Mouse (Mus musculus): ENCODE data around the gene Zmiz1.
A peak's percentile ranks its signal among the peaks of the same experiment; 100 is the strongest.

Gene Zmiz1

GRCm38 (mm10) chr14:25474017-25474416, 15.0 kb downstream of the Zmiz1 start:
- DNase-seq (ENCODE audit: low spot score): no peak

DNA sequence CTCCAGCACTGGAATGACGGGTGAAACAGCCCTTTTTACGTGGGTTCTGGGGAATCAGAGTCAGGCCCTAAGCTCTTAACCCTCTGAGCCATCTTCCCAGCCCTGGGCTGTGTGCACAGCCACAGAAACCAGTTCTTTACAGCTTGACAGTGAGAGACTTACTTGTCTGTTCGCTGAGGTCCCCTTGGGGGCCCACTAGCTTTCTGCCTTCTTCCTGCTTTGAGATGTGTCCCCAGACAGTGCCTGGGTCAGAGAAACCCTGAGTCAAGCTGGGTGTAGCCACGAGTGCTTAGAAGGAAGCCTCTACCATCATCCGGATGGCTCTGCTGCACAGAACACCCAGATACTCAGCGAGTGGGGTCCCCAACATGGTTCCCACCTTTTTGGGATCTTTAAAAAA, 15.7 kb downstream of the Zmiz1 start:
- DNase-seq (ENCODE audit: low spot score): no peak

DNA sequence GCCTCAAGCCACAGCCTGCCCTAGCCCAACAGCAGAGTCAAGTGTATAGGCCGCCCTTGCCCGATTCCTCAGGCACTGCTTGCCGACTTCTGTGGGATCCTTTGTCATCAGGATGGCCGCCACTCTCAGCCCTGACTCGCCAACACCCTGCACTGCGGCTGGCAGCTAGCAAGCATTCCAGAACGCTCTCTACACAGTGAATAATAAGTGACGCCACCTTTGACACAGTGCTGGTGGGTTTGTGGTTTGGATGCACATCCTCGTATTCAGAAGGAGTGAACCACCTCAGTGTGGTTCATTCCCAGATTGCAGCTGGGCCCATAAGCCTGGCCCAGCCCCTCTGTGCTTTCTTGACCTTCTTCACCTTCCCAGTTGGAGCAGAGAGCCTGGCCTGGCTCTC, 17.1 kb downstream of the Zmiz1 start:
- DNase-seq (ENCODE audit: low spot score): no peak

- DNase-seq (ENCODE audit: low spot score): no peak
Observed at GRCm38 (mm10) chr14:25476453-25476852, 17.5 kb downstream of the Zmiz1 start.

DNA sequence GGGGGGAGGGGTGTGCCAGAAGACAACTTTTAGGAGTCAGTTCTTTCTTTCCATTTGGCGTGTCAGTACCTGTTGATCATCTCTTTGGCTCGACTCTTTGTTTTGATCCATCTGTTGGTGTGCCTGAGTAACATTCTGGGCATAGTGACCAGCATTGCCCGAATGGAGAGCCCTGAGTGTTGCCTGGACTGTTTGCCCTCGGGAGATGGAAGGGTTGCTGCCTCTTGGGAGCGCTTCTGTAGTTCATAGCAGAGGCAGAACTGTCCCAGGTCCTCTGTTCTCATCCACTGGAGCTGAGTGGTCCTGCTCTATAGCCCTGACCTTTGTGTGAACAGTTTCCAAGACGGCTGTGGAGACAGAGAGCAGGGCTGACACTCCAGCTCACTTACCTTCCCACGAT, 18.3 kb downstream of the Zmiz1 start:
- no peak for DNase-seq (ENCODE audit: low spot score)

DNA sequence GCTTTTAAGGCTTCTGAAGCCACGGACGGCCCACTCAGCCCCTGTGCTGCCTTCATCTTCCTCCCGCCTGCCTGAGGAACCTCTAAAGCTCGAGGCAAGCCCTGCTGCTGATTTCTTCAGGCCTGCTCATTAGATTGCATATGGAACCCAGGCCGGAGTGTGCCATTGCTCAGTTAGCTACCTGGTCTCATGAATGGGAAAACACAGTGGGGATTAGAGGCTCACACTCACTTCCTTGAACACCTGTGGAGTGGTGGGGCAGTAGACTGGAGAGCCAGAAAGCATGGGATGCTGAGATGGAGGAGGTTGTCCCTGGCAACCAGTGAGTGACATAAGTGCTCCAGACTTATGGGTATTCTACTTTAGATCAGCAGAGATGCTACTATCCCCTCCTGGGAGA, 19.3 kb downstream of the Zmiz1 start:
- DNase-seq (ENCODE audit: low spot score): no peak

- DNase-seq (ENCODE audit: low spot score): peak; percentile 43
Observed at GRCm38 (mm10) chr14:25478755-25479154, 19.8 kb downstream of the Zmiz1 start.

- no peak for DNase-seq (ENCODE audit: low spot score)
Observed at GRCm38 (mm10) chr14:25479841-25480252, 20.9 kb downstream of the Zmiz1 start.

DNA sequence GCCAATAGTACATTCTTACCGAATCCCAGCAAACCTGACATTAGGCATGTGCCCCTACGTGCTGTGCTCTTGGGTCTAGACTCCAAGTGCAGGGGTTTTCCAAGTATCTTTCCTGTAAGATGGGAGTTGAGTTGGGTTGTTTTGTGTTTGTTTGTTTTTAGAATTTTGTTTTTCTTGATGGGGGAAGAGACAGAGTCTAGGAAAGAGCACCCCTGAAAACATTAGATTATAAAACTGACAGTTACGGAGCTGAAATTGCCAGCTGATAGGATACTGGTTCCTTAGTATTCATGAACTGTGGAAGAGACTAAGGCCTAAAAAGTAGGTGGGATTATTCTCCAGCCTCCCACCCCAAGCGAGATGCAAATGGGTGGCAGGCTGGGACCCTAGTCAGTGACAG, 21.5 kb downstream of the Zmiz1 start:
- DNase-seq (ENCODE audit: low spot score): no peak

GRCm38 (mm10) chr14:25480916-25481666, 22.1 kb downstream of the Zmiz1 start:
- DNase-seq (ENCODE audit: low spot score): no peak

GRCm38 (mm10) chr14:25481667-25482331, 22.8 kb downstream of the Zmiz1 start:
- DNase-seq (ENCODE audit: low spot score): no peak

GRCm38 (mm10) chr14:25482404-25482803, 23.4 kb downstream of the Zmiz1 start:
- DNase-seq (ENCODE audit: low spot score): no peak

GRCm38 (mm10) chr14:25483285-25483684, 24.3 kb downstream of the Zmiz1 start:
- no peak for DNase-seq (ENCODE audit: low spot score)

DNA sequence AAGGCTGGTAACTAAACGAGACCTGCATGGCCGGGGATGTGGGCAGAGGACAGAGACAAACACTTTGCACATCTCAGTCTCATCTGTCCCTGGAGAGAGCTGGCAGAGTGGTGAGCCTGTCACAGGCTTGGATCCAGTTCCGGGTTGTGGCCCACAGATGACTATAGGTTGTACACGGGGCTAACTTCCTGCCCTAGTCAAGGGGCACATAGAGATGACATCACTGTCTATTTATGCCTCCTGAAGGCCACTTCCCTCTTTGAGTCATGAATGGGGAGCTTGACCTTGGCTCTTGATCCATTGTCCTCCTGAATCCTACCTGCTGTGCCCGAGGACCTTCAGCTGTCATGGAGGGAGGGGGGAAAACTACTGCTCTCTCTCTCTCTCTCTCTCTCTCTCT, 25.1 kb downstream of the Zmiz1 start:
- no peak for DNase-seq (ENCODE audit: low spot score)

GRCm38 (mm10) chr14:25486220-25486619, 27.2 kb downstream of the Zmiz1 start:
- no peak for DNase-seq (ENCODE audit: low spot score)

- no peak for DNase-seq (ENCODE audit: low spot score)
Observed at GRCm38 (mm10) chr14:25486742-25487469, 27.9 kb downstream of the Zmiz1 start.

DNA sequence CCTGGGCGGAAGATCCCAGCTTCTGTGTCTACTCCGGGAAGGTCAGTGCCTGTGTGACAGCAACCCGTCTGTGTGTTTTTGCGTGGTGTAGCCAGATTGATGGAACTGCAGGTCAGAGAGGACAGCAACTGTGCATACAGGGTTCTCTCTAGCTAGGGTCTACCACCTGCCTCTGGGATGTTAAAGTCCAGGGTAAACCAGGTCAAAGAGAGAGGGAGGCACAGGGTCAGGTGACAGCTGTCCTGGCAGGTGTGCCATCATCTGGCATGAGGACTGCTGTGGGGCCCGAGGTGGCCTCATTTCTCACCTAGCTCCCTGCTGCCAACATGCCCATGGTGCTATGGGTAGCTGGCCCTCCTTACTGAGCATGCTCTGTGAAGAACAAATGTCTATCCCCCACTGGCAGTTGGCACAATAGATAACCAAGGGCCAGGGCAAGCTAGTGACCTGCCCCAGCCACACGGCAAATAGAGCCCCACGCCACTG, 28.5 kb downstream of the Zmiz1 start:
- no peak for DNase-seq (ENCODE audit: low spot score)

DNA sequence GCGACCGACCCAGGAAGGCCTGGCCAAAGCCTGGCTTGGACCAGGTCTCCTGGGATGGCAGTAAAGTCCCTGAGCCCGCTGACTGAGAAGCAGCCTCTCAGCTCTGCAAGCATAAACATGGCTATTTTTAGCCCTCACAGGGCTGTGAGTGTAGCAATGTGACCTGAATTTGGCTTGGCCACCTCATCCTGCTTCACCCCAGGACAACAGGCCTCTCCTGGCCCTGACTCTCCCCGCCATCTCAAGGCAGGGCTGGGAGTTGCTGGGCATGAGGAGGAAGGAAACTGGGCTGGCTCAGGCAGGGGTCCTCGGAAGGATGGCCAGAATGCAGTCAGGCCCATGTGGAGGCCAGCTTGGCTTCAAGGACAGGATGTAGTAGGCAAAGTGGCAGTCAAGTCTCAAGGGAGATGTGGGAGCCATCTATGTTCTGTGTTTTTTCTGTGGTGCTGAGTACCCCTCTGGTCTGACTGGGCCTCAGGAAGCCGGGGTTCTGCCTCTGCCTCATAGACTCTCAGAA, 29.2 kb downstream of the Zmiz1 start:
- DNase-seq (ENCODE audit: low spot score): peak; percentile 66

DNA sequence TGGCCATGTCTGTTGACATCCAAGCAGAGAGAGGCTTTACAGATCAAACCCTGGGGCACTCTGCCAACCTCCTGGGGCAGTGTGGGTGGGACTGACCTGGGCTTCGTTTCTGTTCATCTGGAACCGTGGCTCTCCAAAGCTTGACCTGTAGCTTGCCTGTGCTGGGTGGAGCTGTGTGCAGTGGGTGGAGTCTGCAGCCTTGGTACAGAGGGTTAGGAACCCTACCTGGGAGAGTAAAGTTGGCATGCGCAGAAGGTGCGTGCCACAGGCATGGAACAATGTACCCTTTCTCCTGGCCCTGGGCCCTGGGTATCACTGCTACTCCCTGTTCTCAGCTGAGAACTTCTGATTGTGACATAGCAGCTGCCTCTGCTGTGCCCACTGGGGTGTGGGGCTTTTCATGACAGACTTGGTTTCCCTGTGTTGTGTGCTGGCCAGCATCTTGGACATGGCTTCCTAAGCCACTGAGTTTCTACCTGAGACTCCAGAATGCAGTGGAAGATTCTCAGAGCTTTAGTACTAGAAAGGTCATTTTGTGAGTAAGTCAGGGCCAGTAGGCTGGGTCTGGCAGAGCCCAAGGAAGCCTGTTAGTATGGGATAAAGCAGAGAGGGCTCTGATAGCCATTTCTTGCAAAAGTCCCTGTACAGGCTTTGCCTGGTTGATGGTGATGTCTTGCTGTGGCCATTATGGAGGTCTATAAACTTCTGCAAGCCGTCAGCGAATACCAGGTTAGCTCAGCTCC, 30.5 kb downstream of the Zmiz1 start:
- peak; percentile 45 for DNase-seq (ENCODE audit: low spot score)

- no peak for DNase-seq (ENCODE audit: low spot score)
Observed at GRCm38 (mm10) chr14:25491961-25492360, 33.0 kb downstream of the Zmiz1 start.

- no peak for DNase-seq (ENCODE audit: low spot score)
Observed at GRCm38 (mm10) chr14:25492567-25493279, 33.7 kb downstream of the Zmiz1 start.
